Comparison of ENCODE assay signal across 10 mouse cellular contexts in the genomic region with DNA sequence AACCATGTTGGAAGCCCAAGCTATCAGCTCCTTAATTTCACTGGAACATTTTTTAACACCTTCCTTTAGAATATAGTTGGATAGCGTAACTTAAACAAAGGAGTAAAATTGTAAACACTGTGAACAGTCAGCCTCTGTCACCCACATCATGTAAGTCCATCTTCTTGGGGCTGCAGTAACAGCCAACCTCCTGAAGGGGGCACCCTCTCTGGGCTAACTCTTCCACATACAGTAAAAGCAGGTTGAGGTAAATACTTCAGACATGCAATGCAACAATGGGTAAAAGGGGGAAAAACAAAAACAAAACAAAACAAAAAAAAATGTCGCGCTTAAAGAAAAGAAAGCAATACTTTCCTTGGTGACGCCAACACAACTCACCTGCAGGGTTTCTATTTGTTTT.
DNase-seq lines count a peak whose midpoint lies in the region; TF ChIP-seq lines count a peak whose summit lies in the region.
"Had no signal": no experiment of that assay in that cellular context is flagged by ENCODE, and none has a peak within 500 bp of the region (broad histone marks: within the 10 kb centered on the region; RNA-seq: fewer than 3 reads in every experiment).

No protein-coding gene starts in this region.

- TF ChIP-seq CTCF in embryonic fibroblast, embryonic 13.5 days (IDR thresholded peaks at IDR 0.05; ENCODE audit: borderline replicate concordance, insufficient read depth, low read length) = 0 out of 2 replicates have a peak, but pooled peaks have one; percentile 7

- H3K4me1 ChIP-seq in embryonic fibroblast, embryonic 13.5 days (ENCODE audit: control insufficient read depth, insufficient read depth, low read length) = no peaks in the 10 kb centered on the region
- H3K4me1 ChIP-seq: embryonic facial prominence, embryonic 15.5 days; hindbrain, embryonic 15.5 days had no signal

- H3K4me3 ChIP-seq in embryonic fibroblast, embryonic 13.5 days (ENCODE audit: insufficient read depth, low read length) = no peak overlapping the region
- H3K4me3 ChIP-seq: embryonic facial prominence, embryonic 15.5 days; hindbrain, embryonic 15.5 days had no signal

- intact Hi-C loops in heart, postnatal 10 days (cut with DNase I) = loop anchor here (5.0 kb wide), 1 partner anchor 267 kb away; no protein-coding TSS in a partner anchor

- peak; percentile 12 for DNase-seq in lung, postnatal 36 days
- no peak for DNase-seq in lung, postnatal 14 days
- peak; percentile 55 for DNase-seq in NIH3T3 (ENCODE audit: low read depth)
- peak; percentile 71 for DNase-seq in thymus, postnatal 0 days (ENCODE audit: low spot score)
- no peak for DNase-seq in right cerebral cortex, postnatal 14 days
- DNase-seq in heart, postnatal 10 days = no peak
- DNase-seq in kidney, adult 8-10 months = no peak

- H3K27ac ChIP-seq in embryonic fibroblast, embryonic 13.5 days (ENCODE audit: insufficient read depth, low read length) = no peak overlapping the region
- H3K27ac ChIP-seq: embryonic facial prominence, embryonic 15.5 days; hindbrain, embryonic 15.5 days had no signal

- TF ChIP-seq POLR2A in embryonic fibroblast, embryonic 13.5 days (IDR thresholded peaks at IDR 0.05; ENCODE audit: low read depth, low read length) = no peak

Comparison
In these comparisons a context has a peak if more than half of its experiments do, and no peak if none do; other contexts are left out.
1. DNase-seq: peak in lung, postnatal 36 days (single experiment), NIH3T3 (single experiment) and thymus, postnatal 0 days (single experiment); none in lung, postnatal 14 days (single experiment), right cerebral cortex, postnatal 14 days (single experiment), heart, postnatal 10 days (0 of 2) and kidney, adult 8-10 months (0 of 2).